Mouse (Mus musculus) Patski (cell line): ENCODE results near the gene Irx3. TPM values are rescaled to one million over a fixed set of nuclear protein-coding genes. Genes with fewer than 3 reads are reported as not detected.

ENCODE experiments used
- ATAC-seq: fragments of 100-300 bp; one replicate; pipeline ENCODE4 v1.8.0; 2021
- CTCF ChIA-PET: fragments of 350-600 bp; sonication (Branson Sonifier 250); formaldehyde crosslinking; loops from one replicate; lab custom pipeline; 2022; ENCODE audit warnings: inconsistent platforms; lab: Charles Lee
- POLR2A ChIA-PET: fragments of 350-600 bp; sonication (Branson Sonifier 250); formaldehyde crosslinking; loops from one replicate; lab custom pipeline; 2022; ENCODE audit warnings: antibody characterized with exemption, inconsistent platforms; lab: Charles Lee
- DNase-seq: peaks from one replicate; pipeline ENCODE4 v3.0.0-alpha.2; 2011; ENCODE audit warnings: low read depth, low spot score
- H3K27me3 ChIP-seq: fragments of 371-371 bp; one replicate; pipeline ENCODE4 v1.5.1; 2021
- CTCF ChIP-seq: fragments of 100-300 bp; IDR thresholded peaks from one replicate; pipeline ENCODE4 v1.5.1; 2021
- in situ Hi-C: fragments of 300-500 bp; cut with MboI; formaldehyde crosslinking; loops from 3 replicates; pipeline ENCODE4 v1.11.1; 2018; ENCODE audit warnings: low pct_unique_long_range_greater_than_20kb, mixed read lengths
- polyA plus RNA-seq: library from polyadenylated mRNA; unstranded; gene quantifications from one replicate; pipeline ENCODE4 v1.2.3, GENCODE M21; 2021

Irx3 gene
- polyA plus RNA-seq = 64.4 TPM

DNA sequence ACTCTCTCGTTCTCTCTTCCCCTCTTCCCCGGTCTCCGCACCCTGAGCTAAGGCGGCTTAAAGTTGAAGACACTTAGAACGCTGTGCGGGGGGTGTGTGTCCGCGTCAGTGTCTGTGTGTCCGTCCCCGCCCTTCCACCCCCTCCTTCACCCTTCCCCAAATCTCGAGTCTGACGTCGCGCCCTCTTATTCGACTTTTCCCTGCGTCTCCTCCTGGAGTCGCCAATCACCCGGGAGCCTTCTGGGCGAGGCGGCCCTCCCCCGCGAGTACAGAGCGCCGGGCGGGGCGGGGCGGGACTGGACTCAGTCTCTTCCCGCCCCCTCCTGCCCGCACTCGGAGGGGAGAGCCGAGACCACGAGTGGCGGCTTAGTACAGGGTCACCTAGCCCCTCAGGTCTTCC, at the start of gene Irx3:
Gene Irx3, minus strand, starts transcription at position 229 of the 400 bp plus-strand sequence.
- DNase-seq = no peak
- ATAC-seq = peak; percentile 79
- CTCF ChIA-PET = interaction anchor here (0.8 to 6.5 kb wide), 2 partner anchors 207 to 554 kb away, joined by 3 to 58 read pairs; partner anchors contain the start of gene Irx5
- in situ Hi-C loops = loop anchor here (10.0 kb wide), 1 partner anchor 123 kb away; no protein-coding TSS in a partner anchor
- TF ChIP-seq CTCF = no peak
- POLR2A ChIA-PET = interaction anchor here (0.6 to 7.3 kb wide), 5 partner anchors 22 to 553 kb away, joined by 3 to 60 read pairs (median 3); partner anchors contain the start of gene Irx5
- H3K27me3 ChIP-seq = no peaks in the 10 kb centered on the region

DNA sequence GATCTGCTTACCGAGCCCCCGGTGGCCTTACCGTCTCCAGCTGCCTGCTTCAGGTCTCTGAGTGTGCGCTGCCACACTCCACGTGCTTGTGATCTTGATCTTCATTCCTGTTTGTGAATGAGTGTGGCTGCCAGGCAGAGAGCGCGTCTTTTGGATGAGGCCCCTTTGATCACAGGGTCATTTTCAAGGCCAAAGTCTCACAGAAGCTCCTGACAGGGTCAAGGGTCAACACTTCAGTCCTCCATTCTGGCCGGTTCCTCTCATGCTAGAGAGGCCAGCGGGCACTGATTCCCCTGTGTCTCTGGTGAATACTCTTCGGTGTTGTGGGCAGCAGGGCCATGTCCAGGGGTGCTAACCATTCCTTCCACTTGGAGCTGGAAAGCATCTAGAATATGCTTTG, 49.5 kb upstream of the Irx3 start:
- ChIA-PET POLR2A (no interaction called here), CTCF (interaction anchor here (0.8 to 2.5 kb wide), 2 partner anchors 13 kb away, joined by 3 to 8 read pairs; no protein-coding TSS in a partner anchor)
- DNase-seq (no peak), ATAC-seq (no peak)
- no peak for TF ChIP-seq CTCF
- peaks cover 7% of the 10 kb centered on the region for H3K27me3 ChIP-seq
- in situ Hi-C loops = no loop called here

DNA sequence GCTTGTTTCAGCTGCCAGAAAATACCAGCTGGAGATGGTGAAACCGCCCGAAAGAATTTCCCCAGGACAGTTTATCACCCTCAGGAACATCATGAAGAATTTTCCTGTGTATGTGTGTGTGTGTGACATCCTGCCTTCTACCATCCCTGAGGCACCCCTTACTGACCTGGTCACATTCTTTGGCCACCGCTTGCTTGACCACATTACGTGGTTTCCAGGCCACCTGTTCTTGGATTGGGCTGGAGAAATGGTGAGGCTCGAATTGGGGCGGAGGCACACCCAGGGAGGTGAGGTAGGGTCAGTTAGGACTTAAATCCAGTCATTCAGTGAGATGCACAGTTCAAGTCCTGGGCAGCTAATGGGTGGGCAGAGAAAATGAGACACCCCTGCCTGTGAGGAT, 48.1 kb upstream of the Irx3 start:
- in situ Hi-C loops = no loop called here
- ChIA-PET POLR2A (no interaction called here), CTCF (interaction anchor here (0.8 to 2.5 kb wide), 3 partner anchors 10 to 20 kb away, joined by 3 to 8 read pairs (median 3); no protein-coding TSS in a partner anchor)
- TF ChIP-seq CTCF = no peak
- H3K27me3 ChIP-seq = no peaks in the 10 kb centered on the region
- ATAC-seq = peak; percentile 31
- peak; percentile 13 for DNase-seq

DNA sequence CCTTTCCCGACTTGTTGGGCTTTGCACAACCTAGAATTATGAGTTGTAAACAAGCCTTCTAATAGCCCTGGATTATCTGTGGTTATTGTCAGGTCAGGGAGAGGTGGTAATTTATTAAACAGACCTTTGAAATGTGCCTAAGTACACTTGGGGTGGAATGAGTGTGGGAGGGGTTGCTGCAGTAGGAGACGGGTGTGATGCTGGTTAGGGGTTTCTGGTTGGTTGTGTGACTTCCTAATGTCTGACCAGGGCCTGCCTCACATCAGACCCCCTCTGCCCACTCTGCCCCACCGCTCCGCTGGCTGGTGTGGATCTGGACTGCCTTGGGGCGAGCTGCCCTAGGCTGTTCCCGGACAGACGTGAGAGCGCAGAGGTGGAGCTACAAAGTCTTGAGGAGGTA, 47.7 kb upstream of the Irx3 start:
- CTCF ChIA-PET = interaction anchor here (2.5 kb wide), 1 partner anchor 11 kb away, joined by 8 read pairs; no protein-coding TSS in a partner anchor
- in situ Hi-C loops = no loop called here
- no peak for TF ChIP-seq CTCF
- POLR2A ChIA-PET = interaction anchor here (0.6 kb wide), 1 partner anchor 458 kb away, joined by 3 read pairs; no protein-coding TSS in a partner anchor
- DNase-seq (no peak), ATAC-seq (no peak)
- H3K27me3 ChIP-seq = no peaks in the 10 kb centered on the region

DNA sequence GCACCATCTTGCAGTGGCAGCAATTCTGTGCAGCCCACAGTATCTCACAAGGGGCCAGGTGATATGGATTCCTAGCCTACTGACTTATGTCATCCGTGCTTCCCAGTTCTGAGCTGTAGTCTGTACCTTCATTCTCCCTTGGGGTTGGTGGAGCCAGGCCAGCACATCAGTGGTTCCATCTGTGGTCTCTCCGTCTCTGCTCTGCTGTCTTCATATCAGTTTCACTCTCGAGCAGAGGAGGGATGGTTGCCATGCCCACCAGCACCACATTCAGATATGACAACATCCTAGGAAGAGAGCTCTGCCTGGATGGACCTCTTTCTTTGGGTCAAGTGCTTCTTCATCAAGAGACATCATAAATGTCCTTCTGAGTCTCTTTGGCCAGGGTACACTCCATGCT, 43.8 kb upstream of the Irx3 start:
- DNase-seq (no peak), ATAC-seq (no peak)
- CTCF ChIA-PET = no interaction called here
- POLR2A ChIA-PET = no interaction called here
- no peaks in the 10 kb centered on the region for H3K27me3 ChIP-seq
- in situ Hi-C loops = no loop called here
- no peak for TF ChIP-seq CTCF

DNA sequence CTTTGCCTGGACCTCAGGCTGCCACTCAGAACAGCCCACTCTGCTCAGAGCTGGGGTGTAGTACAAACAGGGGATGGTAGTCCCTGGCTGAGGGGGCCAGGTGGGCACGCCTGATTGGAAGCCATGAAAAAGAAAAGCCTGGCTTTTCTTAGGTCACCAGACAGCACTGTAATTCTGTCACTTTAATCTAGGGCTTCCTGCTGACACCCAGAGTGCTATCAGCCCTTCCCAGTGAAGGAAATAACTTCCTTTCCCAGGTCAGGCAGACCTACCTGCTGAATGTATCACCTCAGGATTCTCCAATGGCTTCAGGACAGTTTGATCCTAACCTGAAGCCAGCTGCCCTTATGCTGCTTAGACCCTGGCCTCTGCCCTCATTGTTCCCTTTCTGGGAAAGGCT, 35.3 kb upstream of the Irx3 start:
- ATAC-seq (peak; percentile 23), DNase-seq (no peak)
- peaks cover 12% of the 10 kb centered on the region for H3K27me3 ChIP-seq
- in situ Hi-C loops = no loop called here
- ChIA-PET CTCF (no interaction called here), POLR2A (no interaction called here)
- no peak for TF ChIP-seq CTCF

DNA sequence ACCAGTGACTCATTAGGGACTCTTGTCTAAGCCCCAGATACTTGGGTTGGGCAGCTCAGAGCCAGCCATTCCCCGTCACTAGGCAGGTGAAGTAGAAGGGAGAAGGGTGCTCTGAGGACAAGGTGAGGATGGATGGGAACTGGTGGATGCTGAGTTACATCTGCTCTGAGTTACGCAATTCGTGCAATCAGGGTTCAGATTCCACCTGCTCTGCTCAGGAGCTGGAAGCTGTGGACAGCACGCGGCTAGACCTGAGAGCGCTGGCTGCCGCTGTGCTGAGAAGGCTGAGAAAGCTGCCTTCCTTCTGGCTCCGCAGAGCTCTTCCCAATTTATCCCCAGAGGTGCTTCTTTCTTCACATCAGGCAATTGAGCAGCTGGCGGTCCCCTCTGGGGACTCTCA, 34.8 kb upstream of the Irx3 start:
- H3K27me3 ChIP-seq = peaks cover 12% of the 10 kb centered on the region
- CTCF ChIA-PET = no interaction called here
- in situ Hi-C loops = no loop called here

DNA sequence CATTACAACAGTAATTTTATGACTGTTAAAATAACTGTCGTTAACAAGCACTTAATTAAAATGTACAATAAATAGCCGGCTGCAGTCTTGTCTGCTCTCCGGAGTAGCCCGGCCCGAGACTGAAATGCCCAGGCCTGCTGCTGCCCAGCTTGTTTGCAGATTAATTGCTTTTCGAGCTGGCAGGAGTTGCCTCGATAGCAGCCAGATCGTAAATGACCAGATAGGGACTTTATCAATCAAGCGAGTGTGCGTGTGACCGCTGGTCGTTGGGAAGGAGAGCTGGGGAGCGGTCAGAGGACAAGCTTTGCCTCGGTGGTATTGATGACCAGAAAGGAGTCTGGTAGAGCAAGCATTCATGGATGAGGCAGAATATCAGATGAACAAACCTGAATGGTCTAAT, 25.8 kb upstream of the Irx3 start:
- in situ Hi-C loops = no loop called here
- ATAC-seq (no peak), DNase-seq (no peak)
- no peak for TF ChIP-seq CTCF
- peaks cover 13% of the 10 kb centered on the region for H3K27me3 ChIP-seq
- POLR2A ChIA-PET = no interaction called here
- CTCF ChIA-PET = no interaction called here

More for the DNA sequence above, 34.8 kb upstream of the Irx3 start:
- POLR2A ChIA-PET = no interaction called here
- DNase-seq = no peak
- no peak for TF ChIP-seq CTCF
- ATAC-seq = no peak

DNA sequence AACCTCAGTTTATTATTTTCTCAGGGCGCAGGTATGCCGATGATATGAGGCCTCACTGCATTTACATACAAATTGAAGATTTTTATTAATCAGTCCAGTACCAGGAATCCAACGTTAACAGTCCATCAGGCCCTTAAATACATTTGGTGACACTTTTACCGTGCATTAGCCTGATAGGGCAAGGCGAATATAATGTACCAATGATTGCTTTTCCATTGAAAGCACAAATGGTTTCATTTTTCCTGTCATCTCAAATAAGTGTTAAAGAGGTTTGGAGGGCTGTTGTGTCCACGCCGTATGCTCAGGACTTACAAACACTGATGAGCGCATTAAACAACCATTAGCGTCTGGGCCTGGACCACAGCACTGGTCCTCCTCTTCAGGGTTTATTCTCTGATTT, 25.3 kb upstream of the Irx3 start:
- no peak for TF ChIP-seq CTCF
- no peak for DNase-seq
- POLR2A ChIA-PET = interaction anchor here (0.5 kb wide), 1 partner anchor 164 kb away, joined by 6 read pairs; no protein-coding TSS in a partner anchor
- in situ Hi-C loops = no loop called here
- no peak for ATAC-seq
- CTCF ChIA-PET = no interaction called here
- peaks cover 13% of the 10 kb centered on the region for H3K27me3 ChIP-seq

DNA sequence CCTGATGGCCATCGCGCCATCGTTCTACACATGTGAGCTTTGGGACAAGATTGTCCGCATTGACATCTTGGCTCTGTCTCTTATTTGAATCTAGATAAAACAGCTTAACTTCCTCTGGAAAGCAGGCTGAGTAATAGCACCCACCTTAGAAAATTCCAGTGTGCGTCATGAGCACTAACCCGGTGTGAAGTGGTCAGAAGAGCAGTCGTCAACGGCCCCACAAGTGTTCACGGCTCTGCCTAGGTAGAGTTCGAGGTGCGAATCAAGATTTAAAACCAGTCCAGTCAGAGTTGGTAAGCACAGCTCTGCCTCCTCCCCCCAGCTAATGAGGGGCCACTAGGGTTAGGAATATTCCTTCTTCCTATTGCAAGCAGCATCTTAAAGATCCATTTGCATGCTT, 21.5 kb upstream of the Irx3 start:
- in situ Hi-C loops = no loop called here

DNA sequence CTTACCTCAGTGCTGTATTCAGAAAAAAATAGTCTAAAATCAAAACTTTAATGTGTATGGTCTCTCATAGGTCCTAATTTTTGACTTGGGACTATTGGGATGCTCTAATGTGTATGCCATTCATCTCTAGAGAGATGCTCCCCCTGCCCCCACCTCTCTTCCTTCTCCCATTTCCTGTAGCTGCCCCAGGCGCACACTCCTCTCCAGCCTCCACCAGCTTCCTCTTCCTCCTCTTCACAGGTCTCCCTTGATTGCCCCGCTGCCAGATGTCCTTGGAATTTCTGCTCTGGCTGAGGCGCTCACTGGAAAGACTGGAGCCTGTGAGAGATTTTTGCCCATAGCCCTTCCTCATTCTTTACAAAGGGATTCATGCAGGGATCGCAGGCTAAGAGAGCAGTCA, 20.9 kb upstream of the Irx3 start:
- no peaks in the 10 kb centered on the region for H3K27me3 ChIP-seq
- ATAC-seq (no peak), DNase-seq (no peak)
- TF ChIP-seq CTCF = no peak
- POLR2A ChIA-PET = no interaction called here
- CTCF ChIA-PET = no interaction called here
- in situ Hi-C loops = no loop called here

More for the DNA sequence above, 21.5 kb upstream of the Irx3 start:
- ChIA-PET CTCF (no interaction called here), POLR2A (interaction anchor here (0.9 kb wide), 1 partner anchor 16 kb away, joined by 4 read pairs; no protein-coding TSS in a partner anchor)
- no peaks in the 10 kb centered on the region for H3K27me3 ChIP-seq
- no peak for TF ChIP-seq CTCF
- ATAC-seq (no peak), DNase-seq (no peak)
